Mouse (Mus musculus) forebrain, embryonic 14.5 days (tissue): Measurements from ENCODE around the gene Fam118b. TPM values are rescaled to one million over a fixed set of nuclear protein-coding genes. Genes with fewer than 3 reads are reported as not detected.

Experiments used
- ATAC-seq: fragments of 200-750 bp; cut with Nextera tagmentation; 2 replicates; pipeline ENCODE4 v1.8.0; 2017; ENCODE audit warnings: mild to moderate bottlenecking, moderate library complexity
- DNase-seq: peaks from one replicate; pipeline ENCODE4 v3.0.0-alpha.2; 2015; ENCODE audit warnings: low spot score
- H3K27ac ChIP-seq: fragments of 300-500 bp; sonication (generic); 2 replicates; pipeline ENCODE4 v1.5.1; 2014; ENCODE audit warnings: low read depth, mild to moderate bottlenecking, control low read depth, low read length, moderate library complexity
- H3K27me3 ChIP-seq: fragments of 300-500 bp; sonication (generic); replicated peaks from 2 replicates; pipeline ENCODE4 v1.6.1; 2014; ENCODE audit warnings: low read length, control low read depth, mixed read lengths; ENCODE audit not compliant: control insufficient read depth, insufficient read depth
- H3K36me3 ChIP-seq: fragments of 300-500 bp; sonication (generic); 2 replicates; pipeline ENCODE4 v1.6.1; 2014; ENCODE audit warnings: low read length, control low read depth; ENCODE audit not compliant: control insufficient read depth, insufficient read depth
- H3K4me1 ChIP-seq: fragments of 300-500 bp; sonication (generic); 2 replicates; pipeline ENCODE4 v1.6.1; 2014; ENCODE audit warnings: antibody characterized with exemption, low read length, control low read depth; ENCODE audit not compliant: control insufficient read depth, insufficient read depth
- H3K4me2 ChIP-seq: fragments of 300-500 bp; sonication (generic); 2 replicates; pipeline ENCODE4 v1.6.1; 2014; ENCODE audit warnings: mild to moderate bottlenecking, control low read depth, low read length
- H3K4me3 ChIP-seq: fragments of 300-500 bp; sonication (generic); 2 replicates; pipeline ENCODE4 v1.5.1; 2014; ENCODE audit warnings: low read depth, low read length, control low read depth
- H3K9ac ChIP-seq: fragments of 300-500 bp; sonication (generic); 2 replicates; pipeline ENCODE4 v1.6.1; 2014; ENCODE audit warnings: mild to moderate bottlenecking, low read length, control low read depth, moderate library complexity
- H3K9me3 ChIP-seq: fragments of 300-500 bp; sonication (generic); replicated peaks from 2 replicates; pipeline ENCODE4 v1.6.1; 2016; ENCODE audit warnings: low read length, control low read depth, mixed read lengths; ENCODE audit not compliant: control insufficient read depth
- WGBS: fragments of 180-500 bp; shearing (Covaris S2); extraction: QIAGEN DNeasy Blood & Tissue Kit; methylation state at CpG from one replicate; pipeline ENCODE4 v1.1.7; 2014; 5-methylcytosine and 5-hydroxymethylcytosine counted together
- polyA plus RNA-seq: library from polyadenylated mRNA; unstranded; fragments of >200 nt; fragmentation: Nextera tagmentation; extraction: Ambion mirVana; gene quantifications from 2 replicates; pipeline ENCODE4 v1.2.1, GENCODE M21; 2014

The Fam118b gene
- polyA plus RNA-seq, 1 experiment from 2014 or later, result 95.0 TPM

GRCm38 (mm10) chr9:35278451-35278850, 10.8 kb upstream of the Fam118b start:
- Histone ChIP-seq H3K4me3 (no peak overlapping the region), H3K36me3 (peaks cover 39% of the 10 kb centered on the region), H3K9ac (no peak overlapping the region), H3K9me3 (no peaks in the 10 kb centered on the region), H3K27ac (no peak overlapping the region), H3K27me3 (no peaks in the 10 kb centered on the region), H3K4me1 (no peaks in the 10 kb centered on the region), H3K4me2 (no peak overlapping the region)
- DNase-seq (no peak), ATAC-seq (no peak)
- 90% methylated on average over 4 of the region's 4 CpGs for WGBS

- Histone ChIP-seq H3K36me3 (peaks cover 44% of the 10 kb centered on the region), H3K9ac (no peak overlapping the region), H3K27ac (no peak overlapping the region), H3K4me3 (no peak overlapping the region), H3K4me2 (no peak overlapping the region), H3K4me1 (no peaks in the 10 kb centered on the region), H3K9me3 (no peaks in the 10 kb centered on the region), H3K27me3 (no peaks in the 10 kb centered on the region)
- ATAC-seq (no peak), DNase-seq (no peak)
- 86% methylated on average over 3 of the region's 3 CpGs for WGBS
Observed at GRCm38 (mm10) chr9:35277855-35278365, 10.3 kb upstream of the Fam118b start.

- WGBS, result 2% methylated on average over 21 of the region's 21 CpGs
- no peaks in the 10 kb centered on the region for H3K9me3 ChIP-seq
- H3K4me3 ChIP-seq, result peak overlapping the region; percentile 76
- H3K4me2 ChIP-seq, result peak overlapping the region; percentile 70
- peak overlapping the region; percentile 35; the same call in 1 of the 2 replicates for H3K27ac ChIP-seq
- peaks cover 13% of the 10 kb centered on the region for H3K4me1 ChIP-seq
- H3K9ac ChIP-seq, result peak overlapping the region; percentile 72
- peak; percentile 58 for ATAC-seq
- H3K36me3 ChIP-seq, result peaks cover 13% of the 10 kb centered on the region
- no peaks in the 10 kb centered on the region for H3K27me3 ChIP-seq
- no peak for DNase-seq
Observed at GRCm38 (mm10) chr9:35267976-35268715, 541 bp upstream of the Fam118b start.

GRCm38 (mm10) chr9:35264509-35264908, 3.1 kb downstream of the Fam118b start:
- ATAC-seq (no peak), DNase-seq (no peak)
- Histone ChIP-seq H3K9ac (no peak overlapping the region), H3K27me3 (no peaks in the 10 kb centered on the region), H3K27ac (no peak overlapping the region), H3K4me2 (no peak overlapping the region), H3K36me3 (0 out of 2 replicates have a peak, but pooled peaks cover 4% of the 10 kb centered on the region), H3K9me3 (no peaks in the 10 kb centered on the region), H3K4me1 (peaks cover 13% of the 10 kb centered on the region), H3K4me3 (no peak overlapping the region)
- WGBS, result 94% methylated on average over 3 of the region's 3 CpGs

- Histone ChIP-seq H3K4me1 (peaks cover 10% of the 10 kb centered on the region), H3K36me3 (0 out of 2 replicates have a peak, but pooled peaks cover 4% of the 10 kb centered on the region), H3K27ac (no peak overlapping the region), H3K4me2 (no peak overlapping the region), H3K4me3 (no peak overlapping the region), H3K9ac (no peak overlapping the region), H3K9me3 (no peaks in the 10 kb centered on the region), H3K27me3 (no peaks in the 10 kb centered on the region)
- 95% methylated on average over 2 of the region's 2 CpGs for WGBS
- DNase-seq (no peak), ATAC-seq (no peak)
Observed at GRCm38 (mm10) chr9:35263431-35263830, 4.2 kb downstream of the Fam118b start.

- 93% methylated on average over 4 of the region's 4 CpGs for WGBS
- H3K27ac ChIP-seq, result no peak overlapping the region
- peaks cover 8% of the 10 kb centered on the region for H3K4me1 ChIP-seq
- no peaks in the 10 kb centered on the region for H3K27me3 ChIP-seq
- DNase-seq (no peak), ATAC-seq (no peak)
- H3K36me3 ChIP-seq, result 0 out of 2 replicates have a peak, but pooled peaks cover 4% of the 10 kb centered on the region
- H3K9ac ChIP-seq, result no peak overlapping the region
- H3K9me3 ChIP-seq, result no peaks in the 10 kb centered on the region
- no peak overlapping the region for H3K4me3 ChIP-seq
- H3K4me2 ChIP-seq, result no peak overlapping the region
Observed at GRCm38 (mm10) chr9:35262418-35262817, 5.2 kb downstream of the Fam118b start.

- Histone ChIP-seq H3K4me2 (no peak overlapping the region), H3K27me3 (no peaks in the 10 kb centered on the region), H3K36me3 (peaks cover 3% of the 10 kb centered on the region; the same call in 1 of the 2 replicates), H3K27ac (no peak overlapping the region), H3K4me1 (no peaks in the 10 kb centered on the region), H3K9me3 (no peaks in the 10 kb centered on the region), H3K9ac (no peak overlapping the region), H3K4me3 (no peak overlapping the region)
- ATAC-seq, result no peak
- 96% methylated on average over 7 of the region's 7 CpGs for WGBS
- no peak for DNase-seq
Observed at GRCm38 (mm10) chr9:35257365-35257764, 10.2 kb downstream of the Fam118b start.

GRCm38 (mm10) chr9:35249476-35249875, 18.1 kb downstream of the Fam118b start:
- no peak overlapping the region for H3K4me2 ChIP-seq
- H3K4me3 ChIP-seq, result no peak overlapping the region
- H3K36me3 ChIP-seq, result 0 out of 2 replicates have a peak, but pooled peaks cover 5% of the 10 kb centered on the region
- no peaks in the 10 kb centered on the region for H3K27me3 ChIP-seq
- H3K4me1 ChIP-seq, result no peaks in the 10 kb centered on the region
- DNase-seq (peak; percentile 60), ATAC-seq (no peak)
- H3K27ac ChIP-seq, result no peak overlapping the region
- no peak overlapping the region for H3K9ac ChIP-seq
- no peaks in the 10 kb centered on the region for H3K9me3 ChIP-seq

GRCm38 (mm10) chr9:35247405-35247804, 20.2 kb downstream of the Fam118b start:
- Histone ChIP-seq H3K4me3 (no peak overlapping the region), H3K9ac (no peak overlapping the region), H3K36me3 (0 out of 2 replicates have a peak, but pooled peaks cover 5% of the 10 kb centered on the region), H3K4me1 (no peaks in the 10 kb centered on the region), H3K27me3 (no peaks in the 10 kb centered on the region), H3K4me2 (no peak overlapping the region), H3K27ac (no peak overlapping the region), H3K9me3 (no peaks in the 10 kb centered on the region)
- DNase-seq (no peak), ATAC-seq (no peak)
- WGBS, result 94% methylated on average over 2 of the region's 2 CpGs
